Mouse (Mus musculus): ENCODE results near the gene Prpf4.

DNA sequence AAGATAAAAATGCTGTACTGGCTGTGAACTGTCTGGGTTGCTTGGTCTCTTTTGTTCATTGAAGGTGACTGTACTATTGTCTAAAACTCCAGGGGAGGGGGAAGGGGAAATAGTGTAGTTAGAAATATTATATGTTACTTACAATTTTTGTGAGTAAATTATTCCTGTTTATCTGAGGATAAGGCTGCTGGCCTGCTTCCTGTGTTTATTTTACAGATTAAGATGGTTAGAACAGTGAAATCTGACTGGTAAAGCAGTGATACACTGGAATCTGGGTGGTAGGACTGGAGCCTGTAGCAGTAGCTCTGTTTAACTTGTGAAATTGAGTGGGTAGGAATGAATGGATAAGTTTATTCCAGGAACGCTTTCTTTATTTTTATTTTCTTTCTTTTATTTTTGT, 46.6 kb upstream of the Prpf4 start:
- no peak for TF ChIP-seq MAFK (IDR thresholded peaks at IDR 0.05; ENCODE audit: insufficient read depth, low read depth, low read length)
- TF ChIP-seq HCFC1 (IDR thresholded peaks at IDR 0.05; ENCODE audit: borderline replicate concordance, insufficient read depth, low read length): no peak
- no peak for TF ChIP-seq CHD2 (IDR thresholded peaks at IDR 0.05; ENCODE audit: low read depth, low read length)
- no peak for TF ChIP-seq ZC3H11A (IDR thresholded peaks at IDR 0.05; ENCODE audit: borderline replicate concordance, low read depth, low read length)
